Mouse (Mus musculus) A20 (cell line): ENCODE data around the gene Ccser1.
A peak's percentile ranks its signal among the peaks of the same experiment; 100 is the strongest.

Experiments
- DNase-seq: peaks from one replicate; pipeline ENCODE4 v3.0.0-alpha.2; 2011; ENCODE audit warnings: low read depth, low spot score

The Ccser1 gene

DNA sequence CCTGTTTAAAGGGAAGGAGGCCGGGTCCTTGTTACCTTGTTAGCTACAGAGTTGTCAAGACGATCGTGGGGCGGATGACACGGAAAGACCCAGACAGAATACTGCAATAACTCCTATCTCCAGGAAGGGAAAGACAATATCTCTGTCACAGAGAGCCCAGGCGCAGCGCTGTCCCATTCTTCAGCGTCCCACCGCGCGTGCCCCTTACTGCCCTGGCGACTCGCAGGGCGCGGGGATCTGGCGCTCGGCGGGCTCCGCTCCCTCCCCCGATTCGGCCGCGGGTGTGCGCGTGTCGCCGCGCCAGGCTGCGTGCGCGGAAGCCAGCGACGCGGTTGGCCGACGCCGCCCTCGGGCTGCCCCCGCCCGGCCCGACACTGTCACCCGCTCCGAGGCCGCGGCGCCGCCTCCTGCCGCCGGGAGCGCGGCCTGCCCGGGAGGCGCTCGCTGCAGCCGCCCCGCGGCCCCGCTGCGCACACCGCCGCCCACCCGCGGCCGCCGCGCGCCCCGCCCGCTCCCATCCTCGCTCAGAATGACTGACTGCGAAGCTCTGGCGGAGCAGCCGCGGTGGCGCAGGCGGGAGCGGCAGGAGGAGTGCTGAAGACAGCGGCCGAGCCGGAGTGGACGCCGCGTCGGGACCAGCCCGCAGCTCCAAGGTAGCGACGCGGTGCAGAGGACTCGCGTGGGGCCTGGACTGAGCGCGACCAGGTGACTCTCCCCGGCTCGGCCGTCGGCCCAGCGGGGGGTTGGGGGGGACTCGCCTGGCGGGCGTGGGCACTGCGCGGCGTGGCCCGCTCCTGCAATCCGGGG lies at the start of gene Ccser1:
Ccser1 (plus strand) TSS at position 376 of the 807 bp plus-strand sequence.
- DNase-seq = no peak

DNA sequence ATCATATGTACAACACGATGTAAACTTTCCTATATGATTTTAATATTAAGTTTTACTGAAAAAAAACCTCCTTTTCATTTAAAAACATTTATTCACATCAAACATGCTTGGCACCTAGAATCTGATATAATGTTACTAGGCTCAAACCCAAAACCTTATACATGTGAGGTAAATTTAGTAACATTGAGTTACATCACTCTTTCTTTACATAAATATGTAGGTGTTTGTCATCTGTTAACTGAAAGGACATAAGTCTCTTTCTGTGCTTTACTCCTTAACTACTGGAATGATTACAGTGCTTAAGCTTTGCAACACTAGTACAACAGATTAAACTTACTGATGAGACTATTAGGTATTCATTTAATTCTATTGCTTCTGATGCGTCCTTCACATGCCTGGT lies 43.7 kb upstream of the Ccser1 start:
- no peak for DNase-seq

DNA sequence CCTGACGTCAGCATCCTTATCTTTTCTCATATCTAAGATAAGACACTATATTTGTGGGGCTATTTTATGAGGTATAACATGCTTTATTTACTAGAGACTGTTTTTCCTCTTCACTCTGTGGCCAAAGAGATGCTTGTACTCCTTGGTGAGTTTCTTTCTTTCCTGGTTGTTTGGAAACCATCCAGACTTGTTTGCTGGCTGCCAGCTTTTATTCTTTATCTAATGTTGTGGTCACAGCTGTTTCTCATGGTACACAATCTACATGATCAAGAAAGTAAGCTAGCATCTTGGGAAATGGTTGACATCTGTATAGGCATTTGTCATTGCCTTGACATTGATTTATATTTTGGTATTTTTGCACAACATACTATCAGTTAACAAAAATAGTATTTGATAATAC lies 37.1 kb upstream of the Ccser1 start:
- no peak for DNase-seq

DNA sequence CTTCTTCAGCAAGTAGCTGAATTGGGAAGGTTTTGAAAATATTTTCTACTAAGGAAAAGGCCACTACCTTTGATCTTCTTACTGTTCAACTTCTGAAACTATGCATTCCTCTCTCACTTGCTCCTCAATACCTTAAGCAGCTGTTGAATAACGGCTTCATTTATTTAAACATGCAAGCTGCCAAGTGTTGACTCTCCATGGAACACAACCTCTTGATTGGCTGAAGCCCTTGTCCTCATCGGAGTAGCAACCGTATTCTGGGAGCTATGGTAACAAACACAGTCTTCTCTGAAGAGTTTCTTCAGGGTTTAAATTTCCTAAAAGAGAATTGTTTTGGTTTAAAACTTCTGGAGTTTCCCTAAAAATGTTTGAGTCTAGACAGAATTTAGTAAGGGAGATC lies 27.2 kb upstream of the Ccser1 start:
- DNase-seq = no peak

DNA sequence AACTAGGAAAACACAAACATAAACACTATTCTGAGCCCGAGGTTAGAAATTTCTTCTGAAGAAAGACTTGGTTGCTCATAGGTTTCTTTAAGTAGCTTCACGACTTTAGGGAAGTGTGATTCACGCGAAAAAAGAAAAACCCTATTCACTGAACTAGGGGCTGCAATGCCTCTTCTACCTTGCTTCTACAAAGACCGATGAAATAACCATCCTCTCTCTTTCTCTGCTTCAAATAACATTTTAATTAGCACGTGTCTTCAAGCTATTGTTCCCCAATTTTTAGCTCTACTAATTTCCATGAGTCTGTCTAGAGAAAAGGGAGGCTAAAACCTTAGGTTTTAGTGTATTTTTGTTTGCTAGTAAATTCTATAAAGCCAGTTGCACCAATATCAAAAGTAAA lies 25.5 kb upstream of the Ccser1 start:
- peak; percentile 10 for DNase-seq

DNA sequence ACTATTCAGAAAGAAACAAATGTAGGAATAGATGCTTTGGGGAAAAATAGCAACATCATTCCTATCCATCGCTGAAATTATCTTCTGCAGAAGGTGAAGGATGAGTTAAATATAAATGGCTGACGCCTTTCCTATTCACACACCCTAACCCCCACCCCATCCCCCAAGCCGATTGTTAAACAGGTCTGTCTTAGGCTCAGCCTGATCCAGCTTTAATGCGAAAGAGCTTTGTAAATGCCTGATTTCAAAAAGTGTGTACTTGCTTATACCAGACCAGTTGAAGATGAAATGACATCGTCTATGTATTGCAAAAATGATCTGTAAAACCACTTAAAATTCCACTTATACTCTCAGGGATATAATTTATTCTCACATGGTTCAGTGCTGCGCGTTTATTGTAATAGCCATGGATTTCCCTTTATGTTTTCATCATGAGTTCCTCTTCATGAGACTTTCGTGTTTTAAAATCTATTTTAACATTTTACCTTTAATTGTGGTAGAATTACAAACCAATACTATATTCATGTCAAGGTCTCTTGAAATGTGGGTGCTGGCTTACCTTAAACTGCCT lies 25.0 kb upstream of the Ccser1 start:
- DNase-seq = no peak

DNA sequence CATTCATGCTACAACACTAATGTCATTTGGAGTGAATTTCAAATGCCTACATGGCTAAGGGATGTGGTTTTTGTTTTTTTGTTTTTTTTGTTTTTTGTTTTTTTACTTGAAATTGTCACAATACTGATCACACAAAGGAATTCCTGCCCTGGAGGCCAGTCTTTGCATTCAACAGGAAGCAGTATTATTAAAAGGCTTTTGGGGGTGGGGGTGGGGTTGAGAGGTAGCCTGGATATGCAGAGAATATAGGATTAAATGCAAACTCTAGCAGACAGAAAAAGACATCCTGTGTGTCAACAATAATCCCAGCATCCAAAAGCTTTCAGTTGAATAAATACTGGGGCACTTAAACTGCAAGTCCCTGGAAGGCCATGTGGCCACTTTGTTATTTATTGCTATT lies 24.4 kb upstream of the Ccser1 start:
- no peak for DNase-seq

DNA sequence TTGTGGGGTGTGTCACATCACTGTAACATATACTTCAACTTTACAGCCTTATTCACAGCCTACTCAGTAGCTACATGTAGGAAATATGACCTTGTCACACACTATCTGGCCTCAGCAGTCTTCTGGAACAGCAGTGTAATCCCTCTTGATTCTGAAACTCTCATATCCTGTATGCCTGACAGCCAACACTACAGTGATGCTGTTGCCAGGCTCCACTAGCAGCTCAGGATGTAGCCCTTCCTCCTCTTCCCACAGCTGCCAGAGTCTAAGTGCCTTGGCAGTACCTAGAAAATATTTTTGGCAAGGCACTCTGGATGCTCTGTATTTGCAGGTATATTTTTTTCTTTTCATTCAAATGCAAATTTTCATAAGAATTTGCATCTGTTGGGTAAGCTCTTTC lies 18.0 kb upstream of the Ccser1 start:
- DNase-seq = no peak

DNA sequence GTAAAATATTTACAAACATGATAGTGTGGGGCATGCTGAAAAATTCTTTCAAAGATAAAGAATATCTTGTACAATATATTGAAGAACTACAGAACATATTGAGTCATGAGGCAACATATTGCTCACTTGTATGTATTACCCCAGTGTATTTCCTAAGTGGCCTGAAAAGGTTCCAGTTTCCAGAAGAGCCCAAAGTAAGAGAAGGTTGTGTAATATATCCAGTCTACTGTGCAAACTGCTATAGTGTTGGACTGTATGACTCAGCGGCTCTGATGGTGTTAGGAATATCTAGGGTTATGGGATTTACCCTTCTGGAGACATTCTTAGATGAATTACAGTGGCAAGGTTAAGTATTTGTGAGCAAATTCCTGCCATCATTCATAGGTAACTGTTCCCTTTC lies 13.2 kb upstream of the Ccser1 start:
- DNase-seq = no peak

DNA sequence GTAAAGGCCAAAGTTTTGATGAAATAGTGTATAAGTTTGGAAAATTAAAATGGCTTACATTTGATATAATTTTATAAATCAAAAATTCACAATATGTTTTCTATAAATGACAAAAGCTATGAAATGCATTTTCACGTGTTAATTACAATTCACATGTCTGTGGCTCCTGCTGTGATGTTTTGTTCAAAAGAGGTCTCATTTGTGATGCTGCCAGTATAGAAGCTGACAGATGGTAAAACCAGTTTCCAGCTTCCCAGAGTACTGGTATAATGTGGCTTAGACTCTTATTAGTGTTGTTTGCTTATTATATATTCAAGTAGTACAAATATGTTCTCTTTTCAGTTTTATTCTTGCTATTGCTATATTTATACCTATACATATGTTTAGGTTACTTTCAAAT lies 4.0 kb upstream of the Ccser1 start:
- DNase-seq = no peak

DNA sequence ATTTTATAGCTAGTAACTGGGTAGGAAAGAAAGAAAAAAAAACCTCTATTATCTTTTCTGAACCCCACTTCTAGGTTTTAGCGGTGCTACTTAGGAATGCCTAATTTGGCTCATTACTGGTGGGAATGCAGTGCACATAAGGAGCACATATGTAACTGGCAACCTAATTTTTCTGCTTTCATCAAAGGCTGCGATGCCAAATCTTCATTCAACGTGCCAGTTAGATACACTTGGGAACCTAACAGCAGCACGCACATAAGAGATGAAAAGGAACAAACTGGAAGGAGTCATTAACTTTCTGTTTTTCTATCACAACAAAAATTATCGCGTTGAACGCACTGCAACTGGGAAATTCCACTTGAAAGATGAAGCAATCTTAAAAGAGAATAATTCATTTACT lies 2.6 kb upstream of the Ccser1 start:
- no peak for DNase-seq

DNA sequence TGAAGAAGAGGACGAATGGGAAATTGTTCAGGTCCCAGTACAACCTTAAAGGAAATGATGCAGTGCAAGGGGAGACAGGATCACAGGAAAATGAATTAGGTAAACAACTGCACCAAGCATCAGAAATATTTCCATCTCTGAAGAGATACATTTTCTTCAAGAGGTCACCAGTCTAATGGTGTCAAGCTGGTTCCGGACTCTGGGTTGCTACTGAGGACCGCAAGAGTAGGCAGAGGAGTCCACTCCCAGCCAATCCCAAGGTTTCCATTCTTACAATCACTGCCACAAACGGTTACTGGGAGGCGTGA lies 529 bp upstream of the Ccser1 start:
- DNase-seq = no peak

DNA sequence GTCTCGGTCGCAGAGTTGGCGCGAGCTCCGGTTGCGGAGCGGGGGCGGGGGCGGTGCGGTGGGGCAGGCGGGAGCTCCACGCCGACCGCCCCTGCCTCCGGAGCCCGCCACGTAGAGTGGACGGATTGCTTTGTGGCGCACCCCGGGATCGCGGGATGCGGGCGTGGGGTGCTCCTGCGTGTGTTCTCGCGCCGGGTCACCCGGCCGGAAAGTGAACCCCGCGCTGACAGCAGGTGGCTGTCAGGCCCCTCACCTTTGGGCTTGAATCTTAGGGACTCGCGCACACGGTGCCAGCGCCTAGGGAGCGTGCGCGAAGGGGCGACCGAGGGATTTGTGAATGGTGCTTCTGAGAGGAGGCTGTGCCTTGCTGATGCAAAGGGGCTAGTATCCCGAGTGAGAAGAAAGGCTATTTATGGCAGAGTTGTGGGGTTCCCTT lies 650 bp downstream of the Ccser1 start:
- no peak for DNase-seq

DNA sequence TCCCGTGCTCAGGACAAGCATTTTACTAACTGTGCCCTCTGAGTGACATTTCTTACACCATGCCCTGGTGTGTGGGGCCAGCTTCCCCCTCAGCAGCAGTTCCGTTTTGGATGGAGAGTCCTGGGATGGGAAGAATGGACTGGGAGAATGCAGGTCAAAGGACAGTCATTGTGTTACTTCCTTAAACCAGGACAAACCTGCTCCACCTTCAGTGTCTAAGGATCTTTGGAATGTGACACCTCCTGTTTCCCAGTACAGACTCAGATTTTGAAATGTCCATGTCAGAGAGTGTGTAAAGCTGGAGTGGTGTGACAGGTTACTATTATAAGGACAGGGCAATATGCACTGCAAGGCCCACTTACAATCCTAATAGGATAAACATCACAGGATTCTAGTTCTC lies 8.9 kb downstream of the Ccser1 start:
- DNase-seq = no peak

DNA sequence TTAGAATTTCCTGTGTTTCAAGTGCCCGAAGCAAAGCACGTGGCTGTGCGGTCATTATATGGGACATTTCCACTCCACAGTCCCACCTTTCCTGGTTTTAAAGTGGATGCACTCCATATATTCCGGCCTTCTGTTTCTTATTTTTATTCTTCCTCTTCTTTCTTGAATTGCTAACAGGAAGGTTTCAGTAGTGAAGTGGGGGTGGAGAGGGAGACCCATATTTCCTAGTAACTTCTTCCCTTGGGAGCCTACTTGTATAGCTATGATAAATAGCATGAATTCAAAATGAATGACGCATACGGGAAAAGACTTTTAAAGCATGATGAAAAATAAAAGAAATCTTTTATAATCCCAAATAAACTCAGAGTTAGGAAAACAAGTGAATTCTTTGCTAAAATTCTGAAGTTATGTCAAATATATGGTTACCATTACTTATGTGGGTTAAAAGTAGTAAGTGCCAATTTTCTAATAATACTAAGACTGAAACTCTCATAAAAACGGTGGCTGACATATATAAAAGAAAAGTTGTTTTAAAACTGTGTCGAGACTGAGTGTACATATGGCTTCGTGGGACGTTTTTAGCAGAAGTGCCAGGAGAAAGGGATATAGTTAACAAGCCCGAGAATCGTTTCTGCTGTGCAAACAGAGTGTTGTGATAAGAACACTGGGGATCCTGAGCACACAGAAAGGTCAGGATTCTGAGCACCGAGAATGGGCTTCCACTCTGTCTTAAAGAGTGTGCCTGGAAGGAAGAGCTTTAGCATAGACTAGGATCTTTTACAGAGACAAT lies 11.7 kb downstream of the Ccser1 start:
- DNase-seq = no peak

DNA sequence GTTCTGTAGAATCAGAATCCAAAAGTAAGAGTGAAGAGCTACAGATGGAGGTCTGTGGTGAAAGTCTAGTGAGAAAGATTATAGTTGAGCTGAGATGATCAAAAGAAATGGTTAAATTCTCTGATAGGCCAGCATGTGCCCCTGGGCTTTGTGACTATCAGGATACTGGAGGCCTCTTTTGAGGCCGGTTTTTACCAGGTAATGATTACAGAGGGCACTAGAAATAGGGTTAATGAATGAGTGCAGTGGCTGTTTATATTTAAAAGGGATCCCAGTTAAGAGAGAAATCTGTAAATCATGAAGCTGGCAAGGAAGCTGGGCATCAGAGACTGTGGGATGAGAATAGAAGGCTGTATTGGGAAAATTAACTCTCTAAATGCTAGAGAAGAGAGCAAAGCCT lies 23.2 kb downstream of the Ccser1 start:
- no peak for DNase-seq

DNA sequence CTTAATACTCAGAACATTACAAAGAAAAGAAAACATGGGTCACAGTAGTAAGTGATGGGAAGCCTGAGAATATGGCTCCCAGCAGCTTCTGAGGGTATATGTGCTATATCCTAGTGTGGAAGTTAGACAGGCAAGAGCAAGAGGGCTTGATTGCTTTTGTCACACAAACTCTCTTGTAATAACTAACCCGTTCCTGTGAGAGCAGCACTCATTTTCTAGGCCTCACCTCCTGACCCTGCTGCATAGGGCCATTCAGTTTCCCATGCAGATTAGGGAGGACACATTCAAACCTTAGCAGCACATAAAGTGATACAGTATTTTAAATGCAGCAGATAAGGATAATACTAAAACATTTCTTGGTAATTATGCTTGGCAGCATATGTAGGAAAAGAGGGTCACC lies 25.9 kb downstream of the Ccser1 start:
- no peak for DNase-seq

DNA sequence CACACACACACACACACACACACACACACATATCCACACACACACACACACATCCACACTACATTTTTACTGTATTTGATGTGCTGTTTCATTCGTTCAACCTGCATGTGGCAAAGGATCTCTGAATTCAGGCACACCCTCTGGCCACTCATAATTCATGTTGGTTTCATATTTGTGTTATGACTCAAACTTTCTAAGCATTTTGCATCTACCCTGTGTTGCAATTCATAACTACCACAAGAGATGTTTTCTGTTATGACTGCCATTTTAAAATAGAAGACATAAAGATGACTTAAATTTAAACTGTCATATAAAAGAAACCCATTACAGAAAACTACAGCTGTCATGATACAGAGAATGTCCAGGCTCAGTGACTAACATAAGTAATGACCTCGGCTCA lies 26.5 kb downstream of the Ccser1 start:
- DNase-seq = no peak

DNA sequence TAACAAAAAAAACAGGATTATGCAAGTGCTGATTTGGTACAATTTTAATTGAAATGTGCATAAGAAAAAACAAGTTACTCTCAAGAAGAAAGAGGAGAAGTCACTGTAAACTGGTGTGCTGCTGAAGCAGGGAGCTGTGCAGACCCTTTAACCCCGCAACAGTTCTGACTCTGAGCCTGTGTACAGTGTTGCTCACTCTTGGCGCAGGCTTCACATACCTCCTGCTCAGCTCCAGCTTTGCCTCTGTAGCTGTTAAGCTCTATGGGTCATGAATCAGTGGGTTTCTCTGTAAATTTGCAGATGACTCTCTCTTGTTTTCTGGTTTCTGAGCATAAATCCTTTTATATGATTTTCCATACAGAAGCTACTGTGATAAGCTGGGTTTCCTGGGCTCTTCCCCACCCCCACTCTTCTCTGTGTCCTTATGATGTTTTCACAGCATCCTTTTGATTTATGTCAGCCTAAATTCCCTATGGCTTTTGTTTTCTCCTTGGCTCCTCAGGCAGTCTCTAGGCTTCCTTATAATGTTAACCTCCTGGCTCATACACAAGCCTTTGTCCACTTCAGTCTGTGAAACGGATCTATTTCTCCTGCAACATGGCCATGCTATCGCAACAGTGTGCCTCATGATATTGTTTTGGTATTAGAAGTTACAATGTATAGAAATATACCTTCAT lies 30.1 kb downstream of the Ccser1 start:
- DNase-seq = no peak

DNA sequence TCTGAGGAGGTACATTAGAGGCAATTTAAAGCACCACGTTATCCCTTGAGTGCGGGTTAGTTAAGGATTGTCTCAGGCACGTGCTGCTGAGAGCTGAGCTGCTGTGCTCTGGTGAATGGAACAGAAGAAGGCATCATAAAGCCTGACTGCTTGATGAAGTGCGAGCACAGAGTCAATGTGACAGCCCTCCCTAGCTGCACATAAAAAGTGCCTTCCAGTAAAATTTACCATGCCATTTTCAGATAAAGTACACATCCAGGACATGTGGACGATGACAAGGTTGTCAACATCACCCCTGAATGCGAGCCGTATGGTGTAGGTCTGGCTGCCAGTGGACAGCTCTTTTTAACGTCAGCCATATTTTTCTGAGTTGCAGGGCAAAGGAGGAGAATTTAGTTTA lies 35.6 kb downstream of the Ccser1 start:
- no peak for DNase-seq

DNA sequence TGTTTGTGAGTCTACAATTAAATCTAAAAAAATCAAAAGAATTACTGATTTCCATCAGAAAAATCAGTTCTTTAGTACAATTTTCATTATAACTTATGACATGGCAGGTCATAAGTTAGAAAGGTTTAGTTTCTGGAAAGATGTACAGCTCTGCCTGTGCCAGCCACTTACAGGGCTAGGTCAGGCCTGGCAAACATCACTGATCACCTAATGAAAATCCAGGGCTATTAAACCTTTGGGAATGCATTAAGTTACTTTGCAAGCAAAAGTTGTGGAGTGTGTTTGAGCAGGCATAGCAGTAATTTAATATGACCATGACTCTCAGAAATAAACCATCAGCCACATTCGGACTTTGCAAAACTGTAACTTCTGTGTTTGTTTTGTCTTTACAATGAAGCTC lies 36.4 kb downstream of the Ccser1 start:
- no peak for DNase-seq

DNA sequence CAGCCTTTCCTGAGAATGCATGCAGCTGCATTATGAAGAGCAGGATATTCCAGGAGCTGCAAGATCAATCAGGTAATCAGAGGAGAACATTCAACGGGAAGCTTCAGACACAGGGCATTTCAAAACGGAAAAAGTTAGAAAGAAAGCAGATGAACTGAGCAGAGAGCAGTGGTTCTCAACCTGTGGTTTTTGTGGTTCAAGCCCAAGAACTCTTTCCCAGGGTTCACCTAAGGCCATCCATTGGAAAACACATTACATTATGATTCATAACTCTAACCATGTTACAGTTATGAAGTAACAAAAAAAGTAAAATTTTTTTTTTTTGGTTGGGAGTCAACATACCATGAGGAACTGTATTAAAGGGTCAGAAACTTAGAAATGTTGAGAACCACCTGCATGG lies 37.6 kb downstream of the Ccser1 start:
- no peak for DNase-seq
